Mouse (Mus musculus) G1E (cell line): Measurements from ENCODE around the gene Exoc6.

Source experiments
- GATA2 ChIP-seq: IDR thresholded peaks from 2 replicates; pipeline ENCODE4 v1.6.1; 2012; ENCODE audit warnings: low read depth, low read length, inconsistent platforms, borderline replicate concordance
- TAL1 ChIP-seq: conservative IDR thresholded peaks from 2 replicates; pipeline ENCODE4 v1.6.1; 2012; ENCODE audit warnings: low read depth, low read length, inconsistent platforms, mixed read lengths

DNA sequence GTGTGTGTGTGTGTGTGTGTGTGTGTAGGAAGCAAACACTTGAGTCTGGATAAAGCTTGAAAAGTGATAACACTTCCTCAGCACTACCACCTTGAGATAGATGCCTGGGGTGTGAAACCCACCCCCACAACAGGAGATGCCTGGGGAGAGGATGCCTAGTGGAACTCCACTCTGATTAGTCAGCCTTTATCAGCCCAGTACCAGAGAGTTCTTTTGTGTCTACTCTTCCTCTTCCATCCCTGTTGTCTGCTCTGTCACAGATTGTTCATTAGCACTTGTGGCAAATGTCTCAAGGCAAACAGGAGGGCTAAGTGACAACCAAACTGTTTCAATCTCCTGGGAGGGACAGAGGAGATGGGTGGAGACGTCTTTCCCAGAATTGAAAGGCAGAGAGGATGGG is 168.9 kb downstream of the Exoc6 start:
- no peak for TF ChIP-seq TAL1
- no peak for TF ChIP-seq GATA2
